Mouse (Mus musculus): ENCODE measurements around the gene Eci1.
"Not testable (repeated sequence)": the region's sequence is repeated elsewhere in the genome, so short reads cannot be mapped to it uniquely, and the experiment has no call there.

Gene Eci1

GRCm38 (mm10) chr17:24437016-24437415 lies 10.6 kb downstream of the Eci1 start:
- no peak for DNase-seq (ENCODE audit: extremely low read depth, insufficient read length, low spot score)

GRCm38 (mm10) chr17:24440377-24440776 lies 13.9 kb downstream of the Eci1 start:
- DNase-seq (ENCODE audit: extremely low read depth, insufficient read length, low spot score): no peak

- no peak for DNase-seq (ENCODE audit: extremely low read depth, insufficient read length, low spot score)
Measured at GRCm38 (mm10) chr17:24441148-24441547, 14.7 kb downstream of the Eci1 start.

GRCm38 (mm10) chr17:24442107-24442506 lies 15.7 kb downstream of the Eci1 start:
- no peak for DNase-seq (ENCODE audit: extremely low read depth, insufficient read length, low spot score)

GRCm38 (mm10) chr17:24442632-24443155 lies 16.3 kb downstream of the Eci1 start, which contains the start of gene Dnase1l2:
TSS of gene Dnase1l2 (minus strand) at chr17:24443105.
- no peak for DNase-seq (ENCODE audit: extremely low read depth, insufficient read length, low spot score)

- DNase-seq (ENCODE audit: extremely low read depth, insufficient read length, low spot score): no peak
Measured at GRCm38 (mm10) chr17:24443409-24443808, 17.0 kb downstream of the Eci1 start.

GRCm38 (mm10) chr17:24446590-24446989 lies 20.1 kb downstream of the Eci1 start:
- DNase-seq (ENCODE audit: extremely low read depth, insufficient read length, low spot score): no peak

GRCm38 (mm10) chr17:24449507-24449906 lies 23.1 kb downstream of the Eci1 start:
- DNase-seq (ENCODE audit: extremely low read depth, insufficient read length, low spot score): no peak

GRCm38 (mm10) chr17:24451220-24451619 lies 24.8 kb downstream of the Eci1 start:
- no peak for DNase-seq (ENCODE audit: extremely low read depth, insufficient read length, low spot score)

GRCm38 (mm10) chr17:24453372-24453771 lies 26.9 kb downstream of the Eci1 start:
- no peak for DNase-seq (ENCODE audit: extremely low read depth, insufficient read length, low spot score)

- DNase-seq (ENCODE audit: extremely low read depth, insufficient read length, low spot score): no peak
Measured at GRCm38 (mm10) chr17:24454218-24454755, 27.8 kb downstream of the Eci1 start.

- peak; percentile 98 for DNase-seq (ENCODE audit: extremely low read depth, insufficient read length, low spot score)
Measured at GRCm38 (mm10) chr17:24454756-24455522, 28.5 kb downstream of the Eci1 start.

GRCm38 (mm10) chr17:24455523-24456206 lies 29.2 kb downstream of the Eci1 start:
- DNase-seq (ENCODE audit: extremely low read depth, insufficient read length, low spot score): not testable (repeated sequence)

GRCm38 (mm10) chr17:24461580-24461979 lies 35.1 kb downstream of the Eci1 start:
- DNase-seq (ENCODE audit: extremely low read depth, insufficient read length, low spot score): no peak

- DNase-seq (ENCODE audit: extremely low read depth, insufficient read length, low spot score): no peak
Measured at GRCm38 (mm10) chr17:24462932-24463331, 36.5 kb downstream of the Eci1 start.

- DNase-seq (ENCODE audit: extremely low read depth, insufficient read length, low spot score): no peak
Measured at GRCm38 (mm10) chr17:24463374-24464133, 37.1 kb downstream of the Eci1 start.

- DNase-seq (ENCODE audit: extremely low read depth, insufficient read length, low spot score): no peak
Measured at GRCm38 (mm10) chr17:24468636-24469246, 42.3 kb downstream of the Eci1 start.

GRCm38 (mm10) chr17:24469336-24469909 lies 43.0 kb downstream of the Eci1 start:
- DNase-seq (ENCODE audit: extremely low read depth, insufficient read length, low spot score): no peak

GRCm38 (mm10) chr17:24469910-24470602 lies 43.6 kb downstream of the Eci1 start, which contains the start of the genes E4f1 and Pgp:
TSS of gene E4f1 (minus strand) at chr17:24470313.
TSS of gene Pgp (plus strand) at chr17:24470392.
- DNase-seq (ENCODE audit: extremely low read depth, insufficient read length, low spot score): peak; percentile 100

Data from 3134 (cell line).